Mouse (Mus musculus) embryonic facial prominence, embryonic 12.5 days (tissue): ENCODE results near the gene Etv3. TPM values are rescaled to one million over a fixed set of nuclear protein-coding genes. Genes with fewer than 3 reads are reported as not detected.

ENCODE experiments used
- ATAC-seq: fragments of 200-750 bp; cut with Nextera tagmentation; 2 replicates; pipeline ENCODE4 v1.8.0; 2017; ENCODE audit not compliant: insufficient number of reproducible peaks, insufficient read depth, low FRiP score, low TSS enrichment
- H3K27ac ChIP-seq: fragments of 300-500 bp; sonication (generic); 2 replicates; pipeline ENCODE4 v1.5.1; 2016; ENCODE audit warnings: mild to moderate bottlenecking
- H3K27me3 ChIP-seq: fragments of 300-500 bp; sonication (generic); 2 replicates; pipeline ENCODE4 v1.6.1; 2016; ENCODE audit warnings: mild to moderate bottlenecking, moderate library complexity
- H3K36me3 ChIP-seq: fragments of 300-500 bp; sonication (generic); 2 replicates; pipeline ENCODE4 v1.6.1; 2016; ENCODE audit warnings: mild to moderate bottlenecking
- H3K4me1 ChIP-seq: fragments of 300-500 bp; sonication (generic); 2 replicates; pipeline ENCODE4 v1.6.1; 2016
- H3K4me2 ChIP-seq: fragments of 300-500 bp; sonication (generic); replicated peaks from 2 replicates; pipeline ENCODE4 v1.6.1; 2016; ENCODE audit warnings: mild to moderate bottlenecking, moderate library complexity
- H3K4me3 ChIP-seq: fragments of 300-500 bp; sonication (generic); 2 replicates; pipeline ENCODE4 v1.5.1; 2016; ENCODE audit warnings: mild to moderate bottlenecking
- H3K9ac ChIP-seq: fragments of 300-500 bp; sonication (generic); 2 replicates; pipeline ENCODE4 v1.6.1; 2016; ENCODE audit warnings: mild to moderate bottlenecking, moderate library complexity
- H3K9me3 ChIP-seq: fragments of 300-500 bp; sonication (generic); 2 replicates; pipeline ENCODE4 v1.6.1; 2016; ENCODE audit warnings: mild to moderate bottlenecking, moderate library complexity
- WGBS: fragments of 180-500 bp; shearing (Covaris S2); methylation state at CpG from one replicate; pipeline ENCODE4 v1.1.7; 2016; 5-methylcytosine and 5-hydroxymethylcytosine counted together
- polyA plus RNA-seq: library from polyadenylated mRNA; unstranded; fragments of >200 nt; fragmentation: Nextera tagmentation; extraction: Ambion mirVana; gene quantifications from 2 replicates; pipeline ENCODE4 v1.2.1, GENCODE M21; 2016

Etv3 gene
- polyA plus RNA-seq, 1 experiment from 2014 or later: 16.3 TPM

DNA sequence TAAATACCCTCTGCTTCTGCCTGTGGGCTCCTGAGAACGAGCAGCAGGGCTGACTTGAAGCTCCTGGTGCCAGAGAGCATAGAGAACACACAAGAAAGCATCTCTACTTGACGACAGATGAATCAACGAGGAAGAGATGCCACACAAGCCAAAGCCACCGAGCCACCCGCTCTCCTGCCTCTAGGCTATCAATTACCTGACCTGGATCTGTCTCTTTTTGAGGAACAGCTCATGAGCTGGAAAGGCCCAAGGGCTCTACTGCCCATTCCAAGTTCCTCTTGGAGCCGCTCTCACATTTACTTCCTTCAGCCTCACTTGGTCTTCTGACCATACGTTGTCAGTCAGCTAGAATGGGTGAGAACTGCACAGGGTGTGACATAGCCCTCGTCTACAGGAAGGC, 36.2 kb downstream of the Etv3 start:
- WGBS: 76% methylated on average over 8 of the region's 8 CpGs
- Histone ChIP-seq H3K4me3 (no peak overlapping the region), H3K9ac (no peak overlapping the region), H3K4me2 (no peak overlapping the region), H3K4me1 (no peaks in the 10 kb centered on the region), H3K27me3 (no peaks in the 10 kb centered on the region), H3K36me3 (no peaks in the 10 kb centered on the region), H3K27ac (no peak overlapping the region), H3K9me3 (no peaks in the 10 kb centered on the region)
- ATAC-seq: no peak

DNA sequence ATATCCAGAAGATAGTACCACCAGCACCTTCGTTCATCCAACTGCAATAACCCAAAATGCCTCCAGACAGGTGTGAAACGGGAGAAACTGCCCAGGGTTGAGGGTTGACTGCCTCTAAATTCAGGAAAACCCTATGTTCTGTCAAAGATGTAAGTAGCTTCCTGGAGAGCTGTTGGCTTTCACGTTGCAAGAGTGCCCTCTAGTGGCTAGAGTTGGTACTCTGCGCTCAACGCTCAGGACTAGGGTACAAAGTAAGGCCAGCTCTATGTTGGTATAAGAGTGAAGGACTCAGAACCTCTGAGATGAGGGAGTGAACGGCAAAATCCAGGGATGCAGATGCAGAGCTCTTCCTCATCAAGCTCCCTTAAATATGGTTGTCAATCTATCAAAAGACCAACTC, 37.2 kb downstream of the Etv3 start:
- H3K9ac ChIP-seq: no peak overlapping the region
- H3K36me3 ChIP-seq: no peaks in the 10 kb centered on the region
- H3K9me3 ChIP-seq: no peaks in the 10 kb centered on the region
- WGBS: 4% methylated on average over 6 of the region's 6 CpGs
- no peak overlapping the region for H3K4me3 ChIP-seq
- no peak overlapping the region for H3K27ac ChIP-seq
- no peak overlapping the region for H3K4me2 ChIP-seq
- no peak for ATAC-seq
- no peaks in the 10 kb centered on the region for H3K27me3 ChIP-seq
- no peaks in the 10 kb centered on the region for H3K4me1 ChIP-seq

DNA sequence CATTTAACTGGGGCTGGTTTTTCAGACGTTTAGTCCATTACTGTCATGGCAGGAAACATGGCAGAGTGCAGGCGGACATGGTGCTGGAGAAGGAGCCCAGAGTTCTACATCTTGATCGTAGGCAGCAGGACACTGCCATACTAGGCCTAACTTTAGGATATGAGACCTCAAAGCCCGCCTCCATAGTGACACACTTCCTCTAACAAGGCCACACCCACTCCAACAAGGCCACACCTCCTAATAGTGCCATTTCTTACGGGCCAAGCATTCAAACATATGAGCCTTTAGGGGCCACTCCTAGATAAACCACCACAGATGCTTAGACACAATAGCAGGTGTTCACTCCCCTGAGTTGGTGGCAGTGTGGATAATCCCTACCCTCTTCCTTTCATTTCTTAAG, 38.3 kb downstream of the Etv3 start:
- no peaks in the 10 kb centered on the region for H3K9me3 ChIP-seq

DNA sequence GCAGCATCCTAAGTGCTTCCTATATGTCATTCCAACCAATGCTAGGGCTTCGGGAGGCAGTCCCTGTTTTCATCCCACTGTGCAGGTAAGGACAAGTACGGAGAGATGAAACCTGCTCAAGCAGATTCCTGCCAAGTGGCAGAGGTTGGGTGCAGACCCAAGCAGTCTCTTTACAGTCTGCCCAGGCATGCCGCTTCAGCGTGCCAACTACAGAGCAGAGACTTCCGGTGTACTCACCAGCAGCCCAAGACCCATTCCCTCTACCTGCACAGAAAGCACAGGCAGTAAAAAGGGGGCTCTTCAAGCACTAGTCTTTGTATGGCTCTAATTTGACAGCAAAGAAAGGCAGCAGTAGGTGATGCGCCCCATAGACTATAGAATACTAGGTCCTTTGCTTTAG, 40.4 kb downstream of the Etv3 start:
- peak overlapping the region; percentile 28 for H3K4me2 ChIP-seq
- H3K27me3 ChIP-seq: no peaks in the 10 kb centered on the region
- no peaks in the 10 kb centered on the region for H3K36me3 ChIP-seq
- no peaks in the 10 kb centered on the region for H3K9me3 ChIP-seq
- H3K4me3 ChIP-seq: 0 out of 2 replicates have a peak overlapping the region, but pooled peaks have one; percentile 2
- 83% methylated on average over 6 of the region's 6 CpGs for WGBS
- H3K4me1 ChIP-seq: no peaks in the 10 kb centered on the region
- H3K9ac ChIP-seq: no peak overlapping the region
- peak overlapping the region; percentile 59; the same call in 1 of the 2 replicates for H3K27ac ChIP-seq
- ATAC-seq: peak; percentile 9; the same call in 1 of the 2 replicates

More for the DNA sequence above, 38.3 kb downstream of the Etv3 start:
- Histone ChIP-seq H3K9ac (no peak overlapping the region), H3K27me3 (no peaks in the 10 kb centered on the region), H3K36me3 (no peaks in the 10 kb centered on the region), H3K4me2 (no peak overlapping the region), H3K4me1 (no peaks in the 10 kb centered on the region), H3K4me3 (no peak overlapping the region), H3K27ac (no peak overlapping the region)
- ATAC-seq: no peak
- 79% methylated on average over 5 of the region's 5 CpGs for WGBS

DNA sequence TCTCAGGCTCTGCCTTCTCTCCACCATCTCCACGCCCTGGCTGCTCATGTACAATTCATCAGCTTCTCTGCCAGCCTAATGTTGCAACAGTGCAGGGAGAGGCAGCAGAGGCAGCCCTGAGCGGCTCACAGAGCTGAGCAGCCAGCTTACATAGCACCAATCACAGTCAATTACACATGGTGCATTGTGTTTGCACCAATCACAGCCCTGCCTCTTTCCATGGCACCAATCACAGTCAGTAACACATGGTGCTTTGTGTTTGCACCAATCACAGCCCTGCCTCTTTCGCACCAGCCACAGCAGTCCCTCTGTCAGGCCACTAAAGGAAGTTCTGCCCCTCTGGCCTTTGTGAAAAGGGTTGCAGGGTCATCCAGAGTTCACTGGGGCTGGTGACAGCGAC, 40.9 kb downstream of the Etv3 start:
- H3K4me3 ChIP-seq: 0 out of 2 replicates have a peak overlapping the region, but pooled peaks have one; percentile 2
- WGBS: 10% methylated on average over 4 of the region's 4 CpGs

DNA sequence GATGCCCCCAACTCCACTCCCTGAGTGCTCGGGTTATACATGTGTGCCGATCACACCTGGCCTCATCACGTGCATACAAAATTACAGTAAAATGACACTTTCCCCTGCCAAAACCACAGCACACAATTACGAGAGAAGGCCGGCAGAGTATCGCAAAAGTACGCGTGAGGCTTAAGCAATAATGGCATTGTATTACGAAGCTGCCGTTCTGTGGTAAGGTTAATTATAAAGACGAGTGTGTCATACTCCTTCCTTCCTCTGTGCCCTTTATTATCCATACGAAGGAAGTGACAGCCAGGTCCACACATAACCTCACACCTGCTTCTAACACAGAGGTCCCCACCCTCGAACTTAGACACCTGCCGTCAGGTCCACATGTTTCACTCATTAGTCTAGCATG, 42.3 kb downstream of the Etv3 start:
- Histone ChIP-seq H3K9me3 (no peaks in the 10 kb centered on the region), H3K4me1 (no peaks in the 10 kb centered on the region), H3K9ac (no peak overlapping the region), H3K27ac (no peak overlapping the region), H3K4me3 (no peak overlapping the region), H3K36me3 (no peaks in the 10 kb centered on the region), H3K27me3 (no peaks in the 10 kb centered on the region), H3K4me2 (no peak overlapping the region)
- 88% methylated on average over 14 of the region's 14 CpGs for WGBS
- no peak for ATAC-seq

More for the DNA sequence above, 40.9 kb downstream of the Etv3 start:
- peak overlapping the region; percentile 59; the same call in 1 of the 2 replicates for H3K27ac ChIP-seq
- H3K4me1 ChIP-seq: no peaks in the 10 kb centered on the region
- H3K4me2 ChIP-seq: peak overlapping the region; percentile 28
- no peaks in the 10 kb centered on the region for H3K27me3 ChIP-seq
- no peaks in the 10 kb centered on the region for H3K9me3 ChIP-seq
- peak; percentile 96 for ATAC-seq
- no peak overlapping the region for H3K9ac ChIP-seq
- H3K36me3 ChIP-seq: no peaks in the 10 kb centered on the region

DNA sequence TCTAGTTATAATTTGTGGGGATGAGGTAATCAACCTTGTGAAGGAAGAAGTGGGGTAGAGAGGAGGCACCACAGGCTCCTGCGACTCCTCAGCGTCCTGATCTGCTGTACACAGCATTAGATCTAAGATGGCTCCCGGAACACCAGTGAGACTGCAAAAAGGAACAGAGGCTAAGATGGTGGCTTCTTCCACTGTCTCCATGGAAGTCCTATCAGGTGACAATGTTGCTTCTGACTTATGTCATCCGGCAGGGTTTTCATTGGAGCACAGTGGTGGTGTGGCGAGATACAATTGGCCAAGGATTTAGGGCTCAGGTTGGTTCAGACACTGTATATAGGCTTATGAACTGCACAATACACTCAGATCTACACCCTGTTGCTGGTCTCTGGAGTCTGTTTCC, 43.5 kb downstream of the Etv3 start:
- no peak overlapping the region for H3K4me3 ChIP-seq
- no peak overlapping the region for H3K9ac ChIP-seq
- no peak overlapping the region for H3K27ac ChIP-seq
- H3K4me2 ChIP-seq: no peak overlapping the region
- H3K4me1 ChIP-seq: no peaks in the 10 kb centered on the region
- no peaks in the 10 kb centered on the region for H3K36me3 ChIP-seq
- no peaks in the 10 kb centered on the region for H3K9me3 ChIP-seq
- WGBS: 98% methylated on average over 5 of the region's 5 CpGs
- no peak for ATAC-seq
- H3K27me3 ChIP-seq: no peaks in the 10 kb centered on the region

DNA sequence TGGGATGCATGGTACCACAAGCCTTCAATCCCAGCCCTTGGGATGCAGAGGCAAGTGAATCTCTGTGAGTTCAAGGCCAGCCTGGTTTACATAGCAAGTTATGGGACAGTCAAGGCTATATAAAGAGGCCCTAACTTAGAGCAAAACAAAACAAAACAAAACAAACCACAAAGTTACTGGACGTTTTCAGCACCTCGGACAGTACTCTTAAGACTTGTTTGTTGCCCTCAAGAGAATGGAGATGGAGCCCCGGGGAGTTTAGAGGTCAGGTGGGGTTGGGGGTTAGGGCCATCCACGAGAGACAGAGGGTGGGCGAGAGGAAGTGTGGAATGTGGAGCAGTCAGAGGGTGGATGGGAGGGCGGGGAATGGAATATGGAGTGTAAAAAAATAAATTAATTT, 50.6 kb downstream of the Etv3 start:
- Histone ChIP-seq H3K4me1 (no peaks in the 10 kb centered on the region), H3K4me3 (no peak overlapping the region), H3K27ac (no peak overlapping the region), H3K36me3 (no peaks in the 10 kb centered on the region), H3K9me3 (0 out of 2 replicates have a peak, but pooled peaks cover under 1% of the 10 kb centered on the region), H3K27me3 (no peaks in the 10 kb centered on the region), H3K4me2 (no peak overlapping the region), H3K9ac (no peak overlapping the region)
- 31% methylated on average over 6 of the region's 6 CpGs for WGBS
- no peak for ATAC-seq

DNA sequence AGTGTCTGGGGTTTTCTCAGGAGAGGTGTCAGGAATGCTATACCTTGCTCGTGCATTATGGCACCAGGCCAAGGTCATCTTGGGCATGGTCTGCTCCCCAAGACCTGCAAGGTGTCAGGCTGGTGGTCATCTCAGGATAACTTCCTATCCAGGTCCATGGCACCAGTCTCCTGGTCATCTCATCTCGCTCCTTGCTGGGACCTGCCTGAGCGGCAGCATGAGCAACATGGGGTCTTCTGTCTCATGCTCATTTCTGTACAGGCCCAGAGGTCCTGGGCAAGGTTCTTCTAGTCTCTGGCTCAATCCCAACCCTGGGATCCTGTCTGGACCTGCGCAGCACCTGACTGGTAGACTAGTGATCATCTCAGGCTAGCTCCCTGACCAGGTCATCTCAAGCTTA, 57.1 kb downstream of the Etv3 start:
- Histone ChIP-seq H3K9me3 (0 out of 2 replicates have a peak, but pooled peaks cover 4% of the 10 kb centered on the region), H3K27me3 (no peaks in the 10 kb centered on the region), H3K27ac (no peak overlapping the region), H3K4me3 (no peak overlapping the region), H3K36me3 (no peaks in the 10 kb centered on the region), H3K9ac (no peak overlapping the region), H3K4me1 (no peaks in the 10 kb centered on the region), H3K4me2 (no peak overlapping the region)
- WGBS: 84% methylated on average over 4 of the region's 4 CpGs
- no peak for ATAC-seq

Other genes with a start within 250 kb of the Etv3 start
- gene Cd5l, start 167.5 kb upstream of the Etv3 start, polyA plus RNA-seq: 0.15 TPM in 1 of 2 replicates, not detected in the other
- 0.14 and 0.15 TPM in 2 replicates for gene Fcrl1, start 149.0 kb upstream of the Etv3 start, polyA plus RNA-seq
- gene Fcrl5, start 89.6 kb upstream of the Etv3 start, polyA plus RNA-seq: not detected in 2 replicates
- 21.8 and 23.5 TPM in 2 replicates for gene Arhgef11, start 92.2 kb downstream of the Etv3 start, polyA plus RNA-seq
- gene Lrrc71, start 223.2 kb downstream of the Etv3 start, polyA plus RNA-seq: 0.28 and 0.31 TPM in 2 replicates